ENCODE assay signal across 14 mouse cellular contexts in the genomic region with DNA sequence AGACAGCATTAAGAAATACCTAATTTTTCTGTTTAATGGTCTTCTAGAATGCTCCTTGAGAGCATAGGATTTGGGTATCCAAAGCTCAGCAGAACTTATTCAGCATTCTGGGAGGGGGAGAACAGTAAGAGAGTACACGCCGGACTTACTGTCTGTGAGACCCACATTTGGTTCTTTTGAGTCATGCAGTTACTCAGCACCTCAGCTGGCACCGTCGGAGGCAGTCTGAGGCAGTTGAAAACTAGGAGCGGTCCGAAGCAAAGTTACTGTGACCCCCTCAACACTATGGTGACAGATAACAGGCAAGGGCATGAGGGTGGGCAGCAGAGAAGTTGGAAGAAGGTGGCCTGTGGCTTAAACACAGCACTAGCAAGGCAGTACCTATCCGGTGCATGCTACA. TPM values are rescaled to one million over a fixed set of nuclear protein-coding genes. Genes with fewer than 3 reads are reported as not detected.
"Had no signal": no experiment of that assay in that cellular context is flagged by ENCODE, and none has a peak within 500 bp of the region (broad histone marks: within the 10 kb centered on the region; RNA-seq: fewer than 3 reads in every experiment).

No protein-coding gene starts in this region.

- H3K4me2 ChIP-seq: kidney, embryonic 15.5 days; liver, embryonic 13.5 days; midbrain, embryonic 11.5 days; midbrain, embryonic 15.5 days; neural tube, embryonic 13.5 days had no signal

- H3K27ac ChIP-seq: kidney, embryonic 15.5 days; liver, embryonic 13.5 days; midbrain, embryonic 15.5 days; neural tube, embryonic 13.5 days had no signal

- DNase-seq: liver, embryonic 13.5 days; lung, adult 2 months; lung, postnatal 14 days; right cerebral cortex, postnatal 25 days; spleen, adult 18-20 months; thymus, postnatal 25 days had no signal

- H3K4me1 ChIP-seq: liver, embryonic 13.5 days; midbrain, embryonic 15.5 days; neural tube, embryonic 13.5 days had no signal

- H3K9me3 ChIP-seq: kidney, embryonic 15.5 days; liver, embryonic 13.5 days; midbrain, embryonic 15.5 days; neural tube, embryonic 13.5 days had no signal

- H3K9ac ChIP-seq: kidney, embryonic 15.5 days; liver, embryonic 13.5 days; midbrain, embryonic 15.5 days; neural tube, embryonic 13.5 days had no signal

- H3K27me3 ChIP-seq: kidney, embryonic 15.5 days; liver, embryonic 13.5 days; midbrain, embryonic 15.5 days; neural tube, embryonic 13.5 days had no signal

- ATAC-seq: midbrain, embryonic 15.5 days had no signal

- H3K36me3 ChIP-seq: liver, embryonic 13.5 days; midbrain, embryonic 15.5 days had no signal

- H3K4me3 ChIP-seq: kidney, embryonic 15.5 days; liver, embryonic 13.5 days; midbrain, embryonic 15.5 days; myocyte; neural tube, embryonic 13.5 days had no signal

RNA-seq across cellular contexts. Expression of gene Slc2a12, which starts 52.1 kb away (rescaled TPM):
- total RNA-seq: megakaryocyte progenitor cell, adult 5-6 weeks; megakaryocyte-erythroid progenitor cell, adult 5-6 weeks; neutrophil, adult 5-6 weeks had no signal
